Mouse (Mus musculus) cerebellum, postnatal 10 days (tissue): Measurements from ENCODE around the gene Cbx4.

Source experiments
- DNase-seq, 2 experiments: peaks; one replicate each; pipeline ENCODE4 v3.0.0; 2021; ENCODE audit warnings: mixed read lengths in 2 of 2

The Cbx4 gene

GRCm38 (mm10) chr11:119056301-119057211, 29.5 kb downstream of the Cbx4 start:
- peak; percentile 87 to 90 for DNase-seq

GRCm38 (mm10) chr11:119055571-119056131, 30.4 kb downstream of the Cbx4 start:
- DNase-seq = peak; percentile 49 to 55

GRCm38 (mm10) chr11:119054351-119055345, 31.4 kb downstream of the Cbx4 start:
- peak; percentile 68 to 77 for DNase-seq

- DNase-seq = peak; percentile 85 to 87
Observed at GRCm38 (mm10) chr11:119053738-119054350, 32.2 kb downstream of the Cbx4 start.

GRCm38 (mm10) chr11:119053257-119053670, 32.8 kb downstream of the Cbx4 start:
- peak; percentile 91 to 94 for DNase-seq

- peak; percentile 73 to 76 for DNase-seq
Observed at GRCm38 (mm10) chr11:119052661-119053256, 33.3 kb downstream of the Cbx4 start.

- peak; percentile 77 to 78 for DNase-seq
Observed at GRCm38 (mm10) chr11:119051927-119052660, 33.9 kb downstream of the Cbx4 start.

- no peak for DNase-seq
Observed at GRCm38 (mm10) chr11:119051426-119051825, 34.6 kb downstream of the Cbx4 start.

- no peak for DNase-seq
Observed at GRCm38 (mm10) chr11:119050361-119050760, 35.7 kb downstream of the Cbx4 start.

- no peak for DNase-seq
Observed at GRCm38 (mm10) chr11:119048133-119048510, 37.9 kb downstream of the Cbx4 start.

- peak; percentile 68 to 72 for DNase-seq
Observed at GRCm38 (mm10) chr11:119047261-119048132, 38.5 kb downstream of the Cbx4 start.

- DNase-seq = peak; percentile 56 to 73
Observed at GRCm38 (mm10) chr11:119046601-119047245, 39.3 kb downstream of the Cbx4 start.

- DNase-seq = peak; percentile 50 to 51
Observed at GRCm38 (mm10) chr11:119044551-119045337, 41.3 kb downstream of the Cbx4 start.

- peak; percentile 58 to 61 for DNase-seq
Observed at GRCm38 (mm10) chr11:119043761-119044550, 42.1 kb downstream of the Cbx4 start.

- DNase-seq = no peak
Observed at GRCm38 (mm10) chr11:119043273-119043540, 42.8 kb downstream of the Cbx4 start.

GRCm38 (mm10) chr11:119042466-119043272, 43.4 kb downstream of the Cbx4 start:
- DNase-seq = peak; percentile 36 to 42

GRCm38 (mm10) chr11:119041750-119042465, 44.1 kb downstream of the Cbx4 start:
- DNase-seq = no peak
